Mouse (Mus musculus) hindbrain, embryonic 11.5 days (tissue): ENCODE data around the gene Mcrip2. TPM values are rescaled to one million over a fixed set of nuclear protein-coding genes. Genes with fewer than 3 reads are reported as not detected.
A peak's percentile ranks its signal among the peaks of the same experiment; 100 is the strongest.

Experiments
- ATAC-seq: fragments of 200-750 bp; cut with Nextera tagmentation; 2 replicates; pipeline ENCODE4 v1.8.0; 2017; ENCODE audit warnings: mild to moderate bottlenecking, moderate TSS enrichment, moderate library complexity; ENCODE audit not compliant: low FRiP score
- DNase-seq: peaks from one replicate; pipeline ENCODE4 v3.0.0-alpha.2; 2015; ENCODE audit warnings: low spot score
- H3K27ac ChIP-seq: fragments of 300-500 bp; sonication (generic); 2 replicates; pipeline ENCODE4 v1.5.1; 2014; ENCODE audit warnings: mild to moderate bottlenecking, low read depth, low read length
- H3K27me3 ChIP-seq: fragments of 300-500 bp; sonication (generic); 2 replicates; pipeline ENCODE4 v1.6.1; 2014; ENCODE audit warnings: mild to moderate bottlenecking, low read length, moderate library complexity, mixed read lengths; ENCODE audit not compliant: control insufficient read depth, insufficient read depth
- H3K36me3 ChIP-seq: fragments of 300-500 bp; sonication (generic); 2 replicates; pipeline ENCODE4 v1.6.1; 2014; ENCODE audit warnings: mild to moderate bottlenecking, low read length, moderate library complexity, mixed read lengths; ENCODE audit not compliant: control insufficient read depth, insufficient read depth
- H3K4me1 ChIP-seq: fragments of 300-500 bp; sonication (generic); replicated peaks from 2 replicates; pipeline ENCODE4 v1.6.1; 2014; ENCODE audit warnings: low read length, mixed read lengths; ENCODE audit not compliant: control insufficient read depth, insufficient read depth
- H3K4me2 ChIP-seq: fragments of 300-500 bp; sonication (generic); replicated peaks from 2 replicates; pipeline ENCODE4 v1.6.1; 2014; ENCODE audit warnings: mild to moderate bottlenecking, low read depth, low read length
- H3K4me3 ChIP-seq: fragments of 300-500 bp; sonication (generic); 2 replicates; pipeline ENCODE4 v1.5.1; 2014; ENCODE audit warnings: low read depth, low read length
- H3K9ac ChIP-seq: fragments of 300-500 bp; sonication (generic); 2 replicates; pipeline ENCODE4 v1.6.1; 2014; ENCODE audit warnings: low read depth, low read length
- H3K9me3 ChIP-seq: fragments of 300-500 bp; sonication (generic); 2 replicates; pipeline ENCODE4 v1.6.1; 2016; ENCODE audit warnings: low read length; ENCODE audit not compliant: control insufficient read depth
- WGBS: fragments of 180-500 bp; shearing (Covaris S2); extraction: QIAGEN DNeasy Blood & Tissue Kit; methylation state at CpG from one replicate; pipeline ENCODE4 v1.1.7; 2014; 5-methylcytosine and 5-hydroxymethylcytosine counted together
- polyA plus RNA-seq: library from polyadenylated mRNA; unstranded; fragments of >200 nt; fragmentation: Nextera tagmentation; extraction: Ambion mirVana; gene quantifications from 2 replicates; pipeline ENCODE4 v1.2.1, GENCODE M21; 2014

Mcrip2 gene
- polyA plus RNA-seq, 1 experiment from 2014 or later: 8.3 TPM

DNA sequence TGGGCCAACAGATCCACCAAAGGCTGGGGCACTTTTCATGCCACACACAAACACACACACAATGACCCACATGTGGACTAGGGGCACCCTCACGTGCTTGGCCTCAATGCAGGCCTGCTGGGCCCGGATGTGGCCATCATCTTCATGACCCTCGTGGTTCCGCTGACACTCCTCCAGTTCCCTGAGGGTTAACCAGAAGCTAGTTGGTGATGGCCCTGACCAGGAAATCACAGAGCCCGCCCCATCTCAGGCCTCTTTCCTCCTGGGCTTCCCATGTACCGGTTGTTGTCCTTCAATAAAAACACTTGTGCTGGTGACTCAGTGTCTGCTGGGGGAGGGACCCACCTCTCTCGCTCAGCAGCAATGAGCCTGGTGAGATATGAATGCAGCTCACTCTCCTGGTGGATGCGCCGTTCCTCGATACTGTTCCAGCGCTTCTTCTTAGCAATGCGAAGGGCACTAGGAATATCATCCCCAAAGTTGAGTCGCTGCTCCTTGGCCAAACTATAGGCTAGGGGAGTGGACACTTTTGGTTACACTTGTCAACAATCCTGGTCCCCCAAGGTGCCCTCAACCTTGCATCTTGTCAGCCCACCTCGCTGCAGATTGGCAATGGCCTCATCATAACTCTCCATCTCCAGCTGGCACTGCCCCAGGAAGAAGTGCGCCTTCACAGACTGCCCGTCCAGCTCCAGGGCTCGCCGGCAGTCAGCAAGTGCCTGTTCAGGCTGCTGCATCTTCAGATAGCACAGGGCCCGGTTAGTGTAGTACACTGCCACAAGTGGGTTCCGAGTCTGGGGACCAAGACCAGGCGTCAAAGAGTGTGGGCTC lies 36.9 kb downstream of the Mcrip2 start:
- Histone ChIP-seq H3K27ac (no peak overlapping the region; the same call in 1 of the 2 replicates), H3K9me3 (no peaks in the 10 kb centered on the region), H3K4me3 (peak overlapping the region; percentile 83), H3K27me3 (no peaks in the 10 kb centered on the region), H3K36me3 (peaks cover 8% of the 10 kb centered on the region; the same call in 1 of the 2 replicates), H3K9ac (peak overlapping the region; percentile 79), H3K4me2 (peak overlapping the region; percentile 91), H3K4me1 (peaks cover 38% of the 10 kb centered on the region)
- WGBS: 64% methylated on average over 21 of the region's 21 CpGs
- DNase-seq: peak; percentile 19
- ATAC-seq: no peak

DNA sequence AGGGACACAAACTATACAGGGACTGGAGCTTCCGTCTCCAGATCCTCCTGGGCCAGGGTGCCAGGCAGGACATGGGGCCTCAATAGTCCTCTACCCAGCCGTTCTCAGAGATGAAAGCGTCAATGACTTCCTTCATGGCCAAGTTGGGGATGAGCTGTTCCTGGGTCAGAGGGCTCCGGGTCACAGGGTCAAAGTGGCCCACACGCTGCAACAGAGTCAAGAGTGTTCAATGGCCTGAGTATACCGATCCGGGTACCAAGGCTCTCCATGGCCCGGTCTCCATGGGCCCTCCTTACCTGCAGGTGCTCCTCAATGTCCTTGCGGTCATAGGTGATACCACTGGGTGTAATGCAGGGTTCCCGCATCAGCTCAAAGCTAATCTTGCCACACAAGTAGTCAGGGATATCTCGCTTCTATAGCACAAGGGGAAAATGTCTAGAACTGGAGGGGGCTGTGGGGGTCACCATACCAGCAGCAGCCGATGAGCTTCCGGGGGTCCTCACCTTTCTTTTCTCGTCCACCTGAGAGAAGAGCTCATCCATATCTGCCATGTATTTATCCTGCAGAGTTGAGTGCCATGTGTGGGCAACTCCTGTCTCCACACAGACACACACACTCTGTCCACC lies 37.6 kb downstream of the Mcrip2 start:
- peaks cover 32% of the 10 kb centered on the region for H3K4me1 ChIP-seq
- H3K36me3 ChIP-seq: peaks cover 8% of the 10 kb centered on the region; the same call in 1 of the 2 replicates

DNA sequence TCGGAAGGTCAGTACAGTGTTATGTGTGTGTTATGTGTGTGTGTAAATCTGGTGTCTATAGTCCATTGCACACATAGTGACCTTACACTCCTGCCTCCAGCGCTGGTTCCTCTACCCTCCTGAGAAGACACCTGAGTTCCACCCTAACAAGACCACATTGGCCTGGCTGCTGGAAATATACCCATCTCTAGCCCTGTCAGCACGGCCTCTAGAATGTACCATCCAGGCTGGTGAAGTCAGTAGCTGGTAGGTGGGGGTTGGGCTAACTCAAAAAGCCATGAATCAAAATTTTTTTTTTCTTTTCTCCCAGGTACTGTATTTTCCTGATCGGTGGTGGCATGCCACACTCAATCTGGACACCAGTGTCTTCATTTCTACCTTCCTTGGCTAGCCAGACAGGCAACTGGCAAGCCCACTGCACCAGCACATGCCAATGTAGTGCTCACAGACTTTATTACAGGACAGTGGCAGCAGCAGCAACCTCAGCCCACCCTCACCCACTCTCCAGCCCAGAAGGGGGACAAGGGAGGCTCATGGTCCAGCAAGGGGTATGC lies 38.3 kb downstream of the Mcrip2 start:
- Histone ChIP-seq H3K4me1 (peaks cover 30% of the 10 kb centered on the region), H3K27ac (no peak overlapping the region), H3K9ac (0 out of 2 replicates have a peak overlapping the region, but pooled peaks have one; percentile 23), H3K27me3 (no peaks in the 10 kb centered on the region), H3K4me2 (peak overlapping the region; percentile 78), H3K36me3 (peaks cover 8% of the 10 kb centered on the region; the same call in 1 of the 2 replicates), H3K9me3 (no peaks in the 10 kb centered on the region), H3K4me3 (peak overlapping the region; percentile 65; the same call in 1 of the 2 replicates)
- whole genome bisulfite sequencing: 86% methylated on average over 4 of the region's 4 CpGs
- DNase-seq (no peak), ATAC-seq (no peak)

More for the DNA sequence above, 37.6 kb downstream of the Mcrip2 start:
- Histone ChIP-seq H3K9me3 (no peaks in the 10 kb centered on the region), H3K4me2 (0 out of 2 replicates have a peak overlapping the region, but pooled peaks have one; percentile 91), H3K4me3 (0 out of 2 replicates have a peak overlapping the region, but pooled peaks have one; percentile 6), H3K27ac (no peak overlapping the region), H3K9ac (0 out of 2 replicates have a peak overlapping the region, but pooled peaks have one; percentile 23), H3K27me3 (no peaks in the 10 kb centered on the region)
- 89% methylated on average over 14 of the region's 14 CpGs for WGBS
- DNase-seq (no peak), ATAC-seq (no peak)

DNA sequence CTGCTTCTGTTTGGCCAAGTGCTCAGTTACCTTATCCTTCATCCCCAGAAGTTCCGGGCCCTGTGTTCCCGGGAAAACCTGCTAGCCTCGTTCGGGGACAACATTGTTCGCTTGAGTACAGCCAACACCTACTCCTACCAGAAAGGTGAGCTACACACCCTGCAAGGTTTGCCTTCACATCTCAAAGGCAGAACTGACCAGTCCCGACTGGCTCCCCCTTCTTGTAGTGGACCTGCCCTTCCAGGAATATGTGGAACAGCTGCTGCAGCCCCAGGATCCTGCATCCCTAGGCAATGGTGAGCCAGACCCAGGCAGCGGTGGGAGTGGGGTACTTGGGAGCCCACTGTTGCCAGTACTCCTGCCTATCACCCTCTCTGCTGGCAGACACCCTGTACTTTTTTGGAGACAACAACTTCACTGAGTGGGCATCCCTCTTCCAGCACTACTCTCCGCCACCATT lies 39.0 kb downstream of the Mcrip2 start:
- no peaks in the 10 kb centered on the region for H3K9me3 ChIP-seq
- peak overlapping the region; percentile 65 for H3K4me3 ChIP-seq
- ATAC-seq: no peak
- peaks cover 4% of the 10 kb centered on the region; the same call in 1 of the 2 replicates for H3K36me3 ChIP-seq
- 45% methylated on average over 8 of the region's 8 CpGs for WGBS
- peak overlapping the region; percentile 76 for H3K27ac ChIP-seq
- no peak for DNase-seq
- no peaks in the 10 kb centered on the region for H3K27me3 ChIP-seq
- peaks cover 29% of the 10 kb centered on the region for H3K4me1 ChIP-seq
- peak overlapping the region; percentile 88 for H3K9ac ChIP-seq
- H3K4me2 ChIP-seq: peak overlapping the region; percentile 78

DNA sequence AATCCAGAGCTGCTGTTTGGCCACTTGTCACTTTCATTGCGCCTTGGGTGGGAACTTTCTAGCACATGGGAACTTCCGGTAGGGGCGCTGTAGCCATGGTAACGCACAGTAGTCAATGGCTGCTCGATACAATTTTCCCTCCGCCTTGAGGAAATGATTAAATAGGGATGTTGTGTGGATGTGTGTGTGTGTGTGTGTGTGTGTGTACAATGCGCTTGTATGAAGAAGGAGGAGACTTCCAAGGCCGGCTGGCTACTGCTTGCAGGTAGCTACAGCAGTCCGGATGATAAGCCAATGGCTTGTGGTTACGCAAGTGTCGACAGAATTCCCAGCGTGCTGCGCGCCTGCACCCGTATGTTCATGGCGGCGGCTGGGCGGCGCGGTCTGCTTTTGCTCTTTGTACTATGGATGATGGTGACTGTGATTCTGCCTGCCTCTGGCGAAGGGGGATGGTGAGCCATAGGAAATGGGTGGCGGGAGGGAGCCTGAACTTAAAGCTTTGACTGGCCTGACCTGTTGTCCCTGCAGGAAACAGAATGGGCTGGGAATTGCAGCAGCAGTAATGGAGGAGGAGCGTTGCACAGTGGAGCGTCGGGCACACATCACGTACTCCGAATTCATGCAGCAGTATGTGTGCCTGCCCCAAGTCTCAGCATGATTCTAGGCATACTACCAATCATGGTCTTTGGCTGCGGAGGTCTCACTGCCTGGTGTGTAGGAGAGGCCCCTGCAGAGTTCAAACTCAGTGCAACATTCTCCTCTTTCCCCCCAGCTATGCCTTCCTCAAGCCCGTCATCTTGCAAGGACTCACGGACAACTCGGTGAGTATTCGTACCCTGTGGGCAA lies 39.6 kb downstream of the Mcrip2 start, which contains the start of gene Jmjd8:
Gene Jmjd8, plus strand, starts transcription at position 156 of the 846 bp plus-strand sequence.
- Histone ChIP-seq H3K9ac (peak within 1 kb of the TSS; percentile 88), H3K36me3 (peaks cover 4% of the 10 kb centered on the region; the same call in 1 of the 2 replicates), H3K4me2 (peak within 1 kb of the TSS; percentile 78), H3K4me3 (peak within 1 kb of the TSS; percentile 65), H3K27ac (peak within 1 kb of the TSS; percentile 76), H3K9me3 (no peaks in the 10 kb centered on the region), H3K4me1 (peaks cover 29% of the 10 kb centered on the region), H3K27me3 (no peaks in the 10 kb centered on the region)
- 2% methylated on average over 32 of the region's 32 CpGs for WGBS
- peak; percentile 88 for DNase-seq
- ATAC-seq: peak; percentile 32

DNA sequence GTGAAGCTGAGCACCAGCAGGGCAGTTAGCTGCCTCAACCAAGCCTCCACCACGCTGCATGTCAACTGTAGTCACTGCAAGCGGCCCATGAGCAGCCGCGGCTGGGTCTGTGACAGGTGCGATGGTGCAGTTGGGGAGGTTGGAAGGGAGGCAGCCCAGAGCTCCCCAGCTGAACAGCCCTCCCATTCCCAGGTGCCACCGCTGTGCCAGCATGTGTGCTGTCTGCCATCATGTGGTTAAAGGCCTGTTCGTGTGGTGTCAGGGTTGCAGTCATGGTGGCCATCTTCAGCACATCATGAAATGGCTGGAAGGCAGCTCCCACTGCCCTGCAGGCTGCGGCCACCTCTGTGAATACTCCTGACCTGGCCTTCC lies 40.4 kb downstream of the Mcrip2 start:
- WGBS: 86% methylated on average over 8 of the region's 8 CpGs
- Histone ChIP-seq H3K4me3 (peak overlapping the region; percentile 65), H3K27ac (no peak overlapping the region; the same call in 1 of the 2 replicates), H3K36me3 (peaks cover 4% of the 10 kb centered on the region; the same call in 1 of the 2 replicates), H3K4me2 (peak overlapping the region; percentile 78), H3K27me3 (no peaks in the 10 kb centered on the region), H3K9ac (no peak overlapping the region), H3K4me1 (peaks cover 30% of the 10 kb centered on the region), H3K9me3 (no peaks in the 10 kb centered on the region)
- DNase-seq (no peak), ATAC-seq (no peak)

DNA sequence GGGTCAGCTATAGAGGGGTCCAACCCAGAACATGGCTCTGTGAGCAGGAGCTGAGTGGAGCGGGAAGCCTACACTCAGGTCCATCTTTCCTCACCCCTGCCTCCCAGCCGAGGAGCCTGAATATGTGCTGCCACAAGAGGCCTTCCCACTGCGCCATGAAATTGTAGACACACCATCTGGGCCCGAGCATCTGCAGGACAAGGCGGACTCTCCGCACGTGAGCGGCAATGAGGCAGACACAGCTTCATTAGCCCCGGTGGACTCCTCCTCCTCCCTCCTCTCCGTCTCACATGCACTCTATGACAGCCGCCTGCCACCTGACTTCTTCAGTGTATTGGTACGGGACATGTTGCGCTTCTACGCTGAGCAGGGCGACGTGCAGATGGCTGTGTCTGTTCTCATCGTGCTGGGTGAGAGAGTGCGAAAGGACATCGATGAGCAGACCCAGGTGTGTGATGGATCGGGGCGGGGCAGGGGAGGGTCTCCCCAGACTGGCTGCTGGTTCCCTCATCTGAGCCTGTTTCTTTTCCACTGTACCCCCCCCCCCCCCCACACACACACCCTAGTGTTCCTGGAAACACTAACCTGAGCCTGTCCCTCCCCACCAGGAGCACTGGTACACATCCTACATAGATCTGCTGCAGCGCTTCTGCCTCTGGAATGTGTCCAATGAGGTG lies 40.9 kb downstream of the Mcrip2 start:
- H3K27ac ChIP-seq: no peak overlapping the region
- 95% methylated on average over 22 of the region's 22 CpGs for WGBS
- H3K36me3 ChIP-seq: peaks cover 4% of the 10 kb centered on the region; the same call in 1 of the 2 replicates
- no peak for DNase-seq
- no peaks in the 10 kb centered on the region for H3K27me3 ChIP-seq
- no peak overlapping the region for H3K4me3 ChIP-seq
- no peaks in the 10 kb centered on the region for H3K9me3 ChIP-seq
- H3K4me1 ChIP-seq: peaks cover 30% of the 10 kb centered on the region
- H3K9ac ChIP-seq: no peak overlapping the region
- ATAC-seq: no peak
- H3K4me2 ChIP-seq: no peak overlapping the region
